Mouse (Mus musculus) layer of hippocampus, adult 9-10 months (tissue): Measurements from ENCODE around the gene Slc10a3.
"Not testable (repeated sequence)": the region's sequence is repeated elsewhere in the genome, so short reads cannot be mapped to it uniquely, and the experiment has no call there.

Source experiments
- DNase-seq: peaks from one replicate; pipeline ENCODE4 v3.0.0; 2022; ENCODE audit warnings: low spot score

Gene Slc10a3

DNA sequence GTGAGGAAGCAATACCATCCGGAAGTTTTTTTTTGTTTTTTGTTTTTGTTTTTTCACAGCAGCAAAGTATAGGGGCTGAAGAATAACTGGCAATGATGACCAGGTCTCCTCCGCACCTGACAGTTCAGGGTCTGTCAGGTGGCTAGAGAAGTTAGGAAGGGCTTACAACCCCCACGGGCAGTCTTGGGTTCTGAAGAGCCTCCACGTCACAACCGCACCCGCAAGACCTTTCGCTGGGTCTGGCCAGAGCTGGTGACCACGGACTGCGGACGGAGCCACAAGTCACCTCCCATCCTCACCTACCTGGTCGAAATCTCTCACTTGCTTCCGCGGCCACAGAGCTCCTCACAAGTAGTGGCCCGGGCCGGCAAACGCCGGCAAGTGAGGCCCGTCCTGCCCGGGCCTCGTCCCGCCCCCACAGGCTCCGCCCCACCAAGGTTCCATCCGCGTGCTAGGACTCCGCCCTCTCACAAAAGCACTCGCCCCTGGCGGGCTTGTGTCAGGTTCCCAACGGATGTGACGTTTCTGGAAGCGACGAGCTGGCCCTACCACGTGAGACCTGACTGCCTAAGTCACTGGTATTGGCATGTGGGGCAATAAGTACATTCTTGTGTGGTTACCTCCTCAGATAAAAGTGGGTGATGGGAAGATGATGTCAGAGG, at the start of gene Slc10a3, which contains the start of gene Ubl4a:
TSS of gene Slc10a3 (minus strand) at position 462 of the 662 bp plus-strand sequence.
TSS of gene Ubl4a (minus strand) at position 331 of the 662 bp plus-strand sequence.
- peak; percentile 29 for DNase-seq

DNA sequence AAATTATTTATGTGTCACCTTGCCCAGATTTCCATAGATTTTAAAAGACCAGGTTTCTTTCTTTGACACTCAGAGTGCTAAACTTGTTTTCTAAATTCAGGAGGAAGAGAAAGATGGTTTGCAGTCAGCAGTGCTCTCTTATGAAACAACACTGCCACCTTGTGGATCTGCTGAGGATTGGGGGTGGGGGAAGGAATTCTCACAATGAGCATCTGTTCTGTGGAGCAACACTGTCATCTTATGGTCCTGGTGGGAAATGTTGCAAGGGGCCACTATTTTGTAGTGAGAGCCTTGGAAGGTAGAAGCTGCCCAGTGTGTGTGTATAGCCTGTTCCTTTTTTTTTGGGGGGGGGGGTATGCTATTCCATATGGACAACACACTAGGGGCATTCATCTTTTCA, 40.2 kb upstream of the Slc10a3 start:
- peak; percentile 73 for DNase-seq

- DNase-seq, result no peak
Measured at GRCm38 (mm10) chrX:74408340-74408739, 35.2 kb upstream of the Slc10a3 start.

- DNase-seq, result no peak
Measured at GRCm38 (mm10) chrX:74400136-74400535, 27.0 kb upstream of the Slc10a3 start.

GRCm38 (mm10) chrX:74392535-74393443, 19.6 kb upstream of the Slc10a3 start, which contains the start of the genes Fam3a and Ikbkg:
TSS of gene Fam3a (minus strand) at chrX:74393272.
TSS of gene Ikbkg (plus strand) at chrX:74393290.
- peak; percentile 22 for DNase-seq

- no peak for DNase-seq
Measured at GRCm38 (mm10) chrX:74388153-74388552, 15.0 kb upstream of the Slc10a3 start.

DNA sequence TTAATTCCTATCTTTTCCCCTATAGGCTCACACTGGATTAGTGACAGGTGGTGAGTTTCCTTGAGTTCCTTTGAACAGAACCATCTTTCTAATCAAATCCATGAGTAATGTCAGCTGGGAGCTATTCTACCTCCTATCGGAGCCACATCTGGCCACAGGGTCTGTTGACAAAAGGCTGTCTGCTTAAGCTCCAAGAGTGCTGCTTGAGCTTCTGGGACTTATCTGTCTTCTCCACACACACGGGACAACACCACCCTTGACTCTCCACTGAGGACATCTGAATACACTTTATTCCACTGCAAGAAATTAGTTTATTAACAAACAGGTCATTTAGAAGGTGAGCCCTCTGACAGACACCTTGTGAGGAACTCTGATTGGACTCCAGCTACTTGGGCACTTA, 11.3 kb upstream of the Slc10a3 start:
- no peak for DNase-seq

DNA sequence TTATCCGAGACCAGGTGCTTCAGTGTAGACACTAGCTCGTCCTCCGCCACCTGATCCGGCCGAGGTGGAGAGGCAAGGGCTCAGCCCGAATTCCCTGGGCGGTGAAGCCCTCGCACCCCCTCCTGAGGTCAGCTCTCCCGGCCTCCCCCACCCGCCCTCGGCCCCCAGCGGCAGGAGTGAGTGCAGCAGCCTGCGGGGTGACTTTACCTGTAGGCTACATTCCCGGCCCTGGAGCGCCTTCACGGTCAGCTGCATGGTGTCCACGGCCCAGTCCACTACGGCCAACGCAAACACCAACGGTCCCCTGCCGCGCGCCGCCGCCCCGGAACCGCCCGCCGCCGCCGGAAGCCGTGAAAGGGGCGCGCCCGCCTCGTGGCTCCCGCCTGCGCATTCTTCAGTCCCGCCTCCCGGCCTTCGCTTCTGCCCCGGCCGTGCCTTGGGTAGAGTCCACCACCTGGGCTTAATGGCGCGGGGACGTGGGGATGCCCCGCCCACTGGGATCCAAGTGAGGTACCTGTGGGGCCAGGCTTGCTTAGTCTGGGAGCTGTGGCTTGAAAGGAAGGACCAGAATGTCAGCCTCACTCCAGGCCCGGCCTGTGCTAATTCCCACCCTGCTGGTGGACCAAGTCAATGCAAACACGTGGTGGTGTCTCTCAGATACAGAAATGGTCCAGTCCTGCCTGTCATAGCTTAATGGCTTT, 4.8 kb downstream of the Slc10a3 start:
- DNase-seq, result no peak

GRCm38 (mm10) chrX:74367512-74367911, 5.6 kb downstream of the Slc10a3 start:
- no peak for DNase-seq

- no peak for DNase-seq
Measured at GRCm38 (mm10) chrX:74359171-74359570, 14.0 kb downstream of the Slc10a3 start.

DNA sequence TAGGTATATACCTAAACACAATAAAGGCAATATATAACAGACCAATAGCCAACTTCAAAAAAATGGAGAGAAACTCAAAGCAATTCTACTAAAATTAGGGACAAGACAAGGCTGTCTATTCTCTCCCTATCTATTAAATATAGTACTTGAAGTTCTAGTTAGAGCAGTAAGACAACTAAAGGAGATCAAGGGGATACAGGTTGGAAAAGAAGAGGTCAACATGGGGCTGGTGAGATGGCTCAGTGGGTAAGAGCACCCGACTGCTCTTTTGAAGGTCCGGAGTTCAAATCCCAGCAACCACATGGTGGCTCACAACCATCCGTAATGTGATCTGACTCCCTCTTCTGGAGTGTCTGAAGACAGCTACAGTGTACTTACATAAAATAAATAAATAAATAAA, 16.1 kb downstream of the Slc10a3 start:
- DNase-seq, result not testable (repeated sequence)

DNA sequence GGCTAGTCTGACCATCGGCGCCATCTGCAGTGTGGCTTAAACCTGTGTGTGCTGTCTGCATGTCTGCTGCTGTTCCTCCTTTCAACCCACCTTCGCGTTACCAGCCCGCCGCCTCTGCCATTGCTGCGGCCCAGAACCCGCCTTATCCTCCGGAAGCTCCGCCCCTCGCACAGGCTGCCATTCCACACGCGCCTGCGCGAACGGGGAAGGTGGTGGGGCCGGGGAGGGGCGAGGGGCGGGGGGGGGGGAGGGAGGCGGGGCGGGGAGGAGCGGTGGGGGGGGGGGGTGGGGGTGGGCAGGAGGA, 19.7 kb downstream of the Slc10a3 start, which contains the start of gene Lage3:
TSS of gene Lage3 (minus strand) at position 152 of the 304 bp plus-strand sequence.
- DNase-seq, result peak; percentile 24

DNA sequence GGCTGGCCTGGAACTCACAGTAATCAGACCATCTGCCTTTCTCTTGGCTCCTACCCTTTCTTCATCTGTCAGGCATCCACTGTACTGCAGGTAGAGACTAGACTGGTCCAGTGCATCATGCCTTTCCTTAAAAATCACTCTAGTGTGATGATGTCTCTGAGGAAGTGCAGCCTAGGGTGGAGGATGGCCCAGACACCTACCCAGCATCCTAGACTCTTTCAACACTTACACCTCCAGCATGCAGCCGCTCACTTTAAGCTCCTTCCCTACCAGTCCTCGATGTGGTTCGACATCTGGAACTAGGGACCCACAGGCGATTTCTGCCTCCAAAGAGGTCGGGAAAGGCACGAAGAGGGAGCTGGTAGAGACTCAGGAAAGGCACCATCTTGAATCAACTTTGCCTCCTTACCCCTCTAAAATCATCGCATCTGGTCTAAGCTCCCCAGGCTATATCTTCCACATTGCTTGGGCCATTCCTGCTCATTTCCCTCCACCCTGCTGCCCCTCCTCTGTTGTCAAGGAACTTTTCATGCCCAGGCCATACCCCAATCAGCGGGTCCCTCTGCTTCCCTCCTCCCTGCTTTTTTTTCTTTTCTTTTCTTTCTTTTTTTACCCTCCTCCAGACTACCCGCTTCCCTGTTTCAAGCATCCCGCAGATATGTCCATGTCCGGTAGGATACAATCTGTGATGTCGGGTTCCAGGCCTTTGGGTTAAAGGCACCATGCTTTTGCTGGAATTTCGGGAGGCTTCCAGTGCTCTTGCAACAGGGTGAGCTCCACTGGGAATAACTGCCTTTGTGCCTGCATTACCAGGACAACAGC, 20.3 kb downstream of the Slc10a3 start:
- no peak for DNase-seq

DNA sequence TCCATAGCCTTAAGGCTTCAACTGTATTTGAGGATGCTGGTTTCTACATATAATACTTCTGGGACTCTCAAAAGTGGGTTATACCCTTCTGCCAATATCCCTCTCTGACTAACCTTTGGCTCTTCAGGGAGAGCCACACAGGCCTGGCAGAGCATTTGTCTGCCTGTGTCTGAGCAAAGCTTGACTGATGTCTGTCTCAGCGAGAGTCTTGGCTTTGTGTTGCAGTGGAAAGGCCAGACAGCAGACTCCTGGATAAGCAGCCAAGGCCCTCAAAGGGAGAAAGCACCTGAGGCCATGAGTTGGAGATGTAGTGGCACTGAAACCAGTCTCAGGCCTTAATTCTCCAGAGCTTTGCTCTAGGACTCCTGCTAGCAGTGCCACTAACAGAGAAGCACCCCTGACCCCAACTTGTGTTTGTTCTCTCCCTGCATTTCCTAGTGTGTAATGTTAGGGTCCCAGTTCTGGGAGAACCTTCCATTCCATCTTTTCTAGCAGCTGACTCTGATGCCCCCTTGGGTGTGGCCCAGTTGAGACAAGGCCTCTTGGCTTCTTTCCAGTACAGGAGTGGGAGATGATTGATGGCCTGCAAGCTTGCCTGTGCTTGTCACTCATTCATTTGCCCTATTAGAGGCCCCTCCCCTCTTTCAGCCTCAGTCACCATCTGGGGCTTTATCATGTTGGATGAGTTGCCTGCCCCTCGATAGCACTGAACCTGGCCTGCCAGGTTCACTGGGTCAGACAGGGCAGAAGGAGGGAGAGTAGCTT, 42.8 kb downstream of the Slc10a3 start:
- no peak for DNase-seq

- DNase-seq, result no peak
Measured at GRCm38 (mm10) chrX:74329215-74329671, 43.9 kb downstream of the Slc10a3 start.

- no peak for DNase-seq
Measured at GRCm38 (mm10) chrX:74328725-74329161, 44.4 kb downstream of the Slc10a3 start, which contains the start of gene Plxna3. TSS of gene Plxna3 (plus strand) at chrX:74329066.
